Mouse (Mus musculus): ENCODE data around the gene Zbtb12.

GRCm38 (mm10) chr17:34874321-34874720 is 5.0 kb upstream of the Zbtb12 start:
- TF ChIP-seq POLR2A (IDR thresholded peaks at IDR 0.05; ENCODE audit: control insufficient read depth, extremely low read depth, insufficient read depth, low read length, poor library complexity) (no peak), CTCF (IDR thresholded peaks at IDR 0.05; ENCODE audit: borderline replicate concordance, control insufficient read depth, extremely low read depth, insufficient read depth, low read length, poor library complexity) (no peak)
